Mouse (Mus musculus): Measurements from ENCODE around the gene Pum2. TPM values are rescaled to one million over a fixed set of nuclear protein-coding genes. Genes with fewer than 3 reads are reported as not detected.

Gene Pum2
- polyA plus RNA-seq, 2 experiments = 57.5 to 64.3 TPM

GRCm38 (mm10) chr12:8659406-8660279 is 14.3 kb upstream of the Pum2 start:
- no peak overlapping the region for H3K4me3 ChIP-seq (replicated peaks; ENCODE audit: low read length)
- H3K36me3 ChIP-seq (ENCODE audit: control insufficient read depth, insufficient read depth, low read length) = no peaks in the 10 kb centered on the region
- no peaks in the 10 kb centered on the region for H3K27me3 ChIP-seq (ENCODE audit: control insufficient read depth, insufficient read depth, low read length)
- no peaks in the 10 kb centered on the region for H3K9me3 ChIP-seq (ENCODE audit: control insufficient read depth, low read length)
- H3K27ac ChIP-seq (replicated peaks; ENCODE audit: low read depth, low read length) = no peak overlapping the region
- H3K4me2 ChIP-seq (replicated peaks; ENCODE audit: low read depth, low read length, severe bottlenecking) = no peak overlapping the region
- no peaks in the 10 kb centered on the region for H3K4me1 ChIP-seq (ENCODE audit: control insufficient read depth, insufficient read depth, low read length)
- TF ChIP-seq POLR2A (IDR thresholded peaks at IDR 0.05; ENCODE audit: borderline replicate concordance, extremely low read depth, insufficient read depth, insufficient read length) = no peak
- H3K9ac ChIP-seq (ENCODE audit: low read depth, low read length, severe bottlenecking) = no peak overlapping the region
- 86% methylated on average over 15 of the region's 15 CpGs for WGBS
- ATAC-seq (ENCODE audit: low FRiP score, low read depth) (no peak), DNase-seq (ENCODE audit: low spot score) (no peak)

DNA sequence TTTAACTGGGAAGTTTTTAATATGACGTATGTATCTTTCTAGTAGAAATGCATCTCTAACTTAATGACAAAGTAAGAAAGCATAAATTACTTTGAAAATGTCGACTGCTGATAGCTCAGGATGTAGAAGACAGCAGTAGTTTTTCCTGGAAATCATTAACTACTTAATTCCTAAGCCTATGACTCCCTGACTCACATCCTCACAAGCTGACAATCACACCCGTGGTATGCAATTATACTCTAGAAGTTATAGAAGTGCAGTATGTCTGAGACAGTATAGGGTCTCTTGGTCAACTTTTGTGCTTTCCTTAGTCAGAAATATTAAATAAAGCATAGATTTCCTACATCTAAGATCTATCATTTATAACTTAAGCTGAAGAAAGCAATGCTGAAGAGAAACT is 12.2 kb upstream of the Pum2 start:
- H3K4me1 ChIP-seq (ENCODE audit: control insufficient read depth, insufficient read depth, low read length) = no peaks in the 10 kb centered on the region
- 51% methylated on average over 3 of the region's 3 CpGs for WGBS
- H3K9me3 ChIP-seq (ENCODE audit: control insufficient read depth, low read length) = no peaks in the 10 kb centered on the region
- H3K9ac ChIP-seq (ENCODE audit: low read depth, low read length, severe bottlenecking) = no peak overlapping the region
- DNase-seq (ENCODE audit: low spot score) (no peak), ATAC-seq (ENCODE audit: low FRiP score, low read depth) (no peak)
- H3K27me3 ChIP-seq (ENCODE audit: control insufficient read depth, insufficient read depth, low read length) = no peaks in the 10 kb centered on the region
- H3K4me2 ChIP-seq (replicated peaks; ENCODE audit: low read depth, low read length, severe bottlenecking) = no peak overlapping the region
- H3K27ac ChIP-seq (replicated peaks; ENCODE audit: low read depth, low read length) = no peak overlapping the region
- no peak overlapping the region for H3K4me3 ChIP-seq (replicated peaks; ENCODE audit: low read length)
- H3K36me3 ChIP-seq (ENCODE audit: control insufficient read depth, insufficient read depth, low read length) = no peaks in the 10 kb centered on the region
- TF ChIP-seq POLR2A (IDR thresholded peaks at IDR 0.05; ENCODE audit: borderline replicate concordance, extremely low read depth, insufficient read depth, insufficient read length) = no peak

- no peak overlapping the region for H3K4me2 ChIP-seq (replicated peaks; ENCODE audit: low read depth, low read length, severe bottlenecking)
- TF ChIP-seq POLR2A (IDR thresholded peaks at IDR 0.05; ENCODE audit: borderline replicate concordance, extremely low read depth, insufficient read depth, insufficient read length) = no peak
- no peaks in the 10 kb centered on the region for H3K9me3 ChIP-seq (ENCODE audit: control insufficient read depth, low read length)
- no peaks in the 10 kb centered on the region for H3K36me3 ChIP-seq (ENCODE audit: control insufficient read depth, insufficient read depth, low read length)
- no peak overlapping the region for H3K9ac ChIP-seq (ENCODE audit: low read depth, low read length, severe bottlenecking)
- ATAC-seq (ENCODE audit: low FRiP score, low read depth) = no peak
- H3K4me1 ChIP-seq (ENCODE audit: control insufficient read depth, insufficient read depth, low read length) = no peaks in the 10 kb centered on the region
- H3K27ac ChIP-seq (replicated peaks; ENCODE audit: low read depth, low read length) = no peak overlapping the region
- WGBS = 30% methylated on average over 2 of the region's 2 CpGs
- no peak overlapping the region for H3K4me3 ChIP-seq (replicated peaks; ENCODE audit: low read length)
- DNase-seq (ENCODE audit: low spot score) = no peak
- no peaks in the 10 kb centered on the region for H3K27me3 ChIP-seq (ENCODE audit: control insufficient read depth, insufficient read depth, low read length)
These were observed 11.8 kb upstream of the Pum2 start for GRCm38 (mm10) chr12:8662175-8662574.

DNA sequence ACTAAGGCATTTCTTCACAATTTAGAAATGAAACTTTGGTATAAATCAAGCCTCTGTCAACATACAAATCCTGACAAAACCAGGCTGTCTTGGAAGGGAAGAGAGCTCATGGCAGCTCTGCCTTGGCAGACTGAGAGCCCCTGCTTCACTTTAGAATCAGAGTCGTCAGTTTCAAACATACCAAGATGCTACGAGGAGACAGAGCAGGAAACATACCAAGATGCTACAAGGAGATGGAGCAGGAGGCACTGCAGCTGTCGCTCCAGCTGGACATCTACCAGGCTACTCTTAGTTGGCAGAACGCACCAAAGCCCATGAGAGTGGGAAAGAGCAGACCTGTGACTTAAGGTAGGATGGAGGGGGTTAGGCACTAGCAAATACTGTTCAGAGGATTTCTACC is 11.2 kb upstream of the Pum2 start:
- H3K4me2 ChIP-seq (replicated peaks; ENCODE audit: low read depth, low read length, severe bottlenecking) = no peak overlapping the region
- no peaks in the 10 kb centered on the region for H3K9me3 ChIP-seq (ENCODE audit: control insufficient read depth, low read length)
- TF ChIP-seq POLR2A (IDR thresholded peaks at IDR 0.05; ENCODE audit: borderline replicate concordance, extremely low read depth, insufficient read depth, insufficient read length) = no peak
- H3K27ac ChIP-seq (replicated peaks; ENCODE audit: low read depth, low read length) = no peak overlapping the region
- H3K27me3 ChIP-seq (ENCODE audit: control insufficient read depth, insufficient read depth, low read length) = no peaks in the 10 kb centered on the region
- WGBS = 84% methylated on average over 4 of the region's 4 CpGs
- no peak for DNase-seq (ENCODE audit: low spot score)
- H3K9ac ChIP-seq (ENCODE audit: low read depth, low read length, severe bottlenecking) = no peak overlapping the region
- no peaks in the 10 kb centered on the region for H3K36me3 ChIP-seq (ENCODE audit: control insufficient read depth, insufficient read depth, low read length)
- H3K4me1 ChIP-seq (ENCODE audit: control insufficient read depth, insufficient read depth, low read length) = no peaks in the 10 kb centered on the region
- no peak for ATAC-seq (ENCODE audit: low FRiP score, low read depth)
- H3K4me3 ChIP-seq (replicated peaks; ENCODE audit: low read length) = no peak overlapping the region

GRCm38 (mm10) chr12:8667473-8668255 is 6.3 kb upstream of the Pum2 start:
- Histone ChIP-seq H3K4me1 (ENCODE audit: control insufficient read depth, insufficient read depth, low read length) (no peaks in the 10 kb centered on the region), H3K4me2 (replicated peaks; ENCODE audit: low read depth, low read length, severe bottlenecking) (no peak overlapping the region), H3K27me3 (ENCODE audit: control insufficient read depth, insufficient read depth, low read length) (no peaks in the 10 kb centered on the region), H3K9me3 (ENCODE audit: control insufficient read depth, low read length) (no peaks in the 10 kb centered on the region), H3K4me3 (replicated peaks; ENCODE audit: low read length) (no peak overlapping the region), H3K9ac (ENCODE audit: low read depth, low read length, severe bottlenecking) (no peak overlapping the region), H3K27ac (replicated peaks; ENCODE audit: low read depth, low read length) (no peak overlapping the region), H3K36me3 (ENCODE audit: control insufficient read depth, insufficient read depth, low read length) (no peaks in the 10 kb centered on the region)
- ATAC-seq (ENCODE audit: low FRiP score, low read depth) (no peak), DNase-seq (ENCODE audit: low spot score) (no peak)
- no peak for TF ChIP-seq POLR2A (IDR thresholded peaks at IDR 0.05; ENCODE audit: borderline replicate concordance, extremely low read depth, insufficient read depth, insufficient read length)
- WGBS = 82% methylated on average over 4 of the region's 4 CpGs

Data from limb, embryonic 14.5 days (tissue).